Mouse (Mus musculus): Measurements from ENCODE around the gene Irf1.

GRCm38 (mm10) chr11:53816841-53817375, 47.1 kb downstream of the Irf1 start:
- no peak for TF ChIP-seq CTCF (IDR thresholded peaks at IDR 0.05)
- no peak for TF ChIP-seq EP300 (IDR thresholded peaks at IDR 0.05)
